Mouse (Mus musculus) liver, postnatal 0 days (tissue): ENCODE results near the gene Ppp1r16b. TPM values are rescaled to one million over a fixed set of nuclear protein-coding genes. Genes with fewer than 3 reads are reported as not detected.

Experiments used
- ATAC-seq: fragments of 200-750 bp; cut with Nextera tagmentation; 2 replicates; pipeline ENCODE4 v1.8.0; 2017; ENCODE audit warnings: mild to moderate bottlenecking, moderate library complexity
- DNase-seq: peaks from one replicate; pipeline ENCODE4 v3.0.0-alpha.2; 2016
- H3K27ac ChIP-seq: fragments of 300-500 bp; sonication (generic); 2 replicates; pipeline ENCODE4 v1.5.1; 2014; ENCODE audit warnings: antibody characterized with exemption, moderate library complexity, mild to moderate bottlenecking, low read depth
- H3K27me3 ChIP-seq: fragments of 300-500 bp; sonication (generic); 2 replicates; pipeline ENCODE4 v1.6.1; 2014; ENCODE audit warnings: low read length, control low read depth, mixed read lengths; ENCODE audit not compliant: insufficient read depth
- H3K36me3 ChIP-seq: fragments of 300-500 bp; sonication (generic); replicated peaks from 2 replicates; pipeline ENCODE4 v1.6.1; 2014; ENCODE audit warnings: mild to moderate bottlenecking, control low read depth, low read length, moderate library complexity, mixed read lengths; ENCODE audit not compliant: insufficient read depth
- H3K4me1 ChIP-seq: fragments of 300-500 bp; sonication (generic); 2 replicates; pipeline ENCODE4 v1.6.1; 2014; ENCODE audit warnings: antibody characterized with exemption, mild to moderate bottlenecking, control low read depth; ENCODE audit not compliant: insufficient read depth
- H3K4me2 ChIP-seq: fragments of 300-500 bp; sonication (generic); 2 replicates; pipeline ENCODE4 v1.6.1; 2014; ENCODE audit warnings: low read depth, mild to moderate bottlenecking, low read length, moderate library complexity, mixed read lengths
- H3K4me3 ChIP-seq: fragments of 300-500 bp; sonication (generic); 2 replicates; pipeline ENCODE4 v1.5.1; 2014; ENCODE audit warnings: low read depth, low read length
- H3K9ac ChIP-seq: fragments of 300-500 bp; sonication (generic); replicated peaks from 2 replicates; pipeline ENCODE4 v1.6.1; 2014; ENCODE audit warnings: mild to moderate bottlenecking, moderate library complexity
- H3K9me3 ChIP-seq: fragments of 300-500 bp; sonication (generic); 2 replicates; pipeline ENCODE4 v1.6.1; 2016; ENCODE audit warnings: mild to moderate bottlenecking, control low read depth, low read length, mixed read lengths
- CTCF ChIP-seq: sonication (generic); IDR thresholded peaks from 2 replicates; pipeline ENCODE4 v1.5.1; 2016; ENCODE audit warnings: antibody characterized with exemption, low read depth
- EP300 ChIP-seq: IDR thresholded peaks from 2 replicates; pipeline ENCODE4 v1.6.1; 2016; ENCODE audit warnings: antibody characterized with exemption, low read depth, mild to moderate bottlenecking
- WGBS: fragments of 180-500 bp; shearing (Covaris S2); extraction: QIAGEN DNeasy Blood & Tissue Kit; methylation state at CpG from one replicate; pipeline ENCODE4 v1.1.7; 2014; ENCODE audit not compliant: insufficient replicate concordance; 5-methylcytosine and 5-hydroxymethylcytosine counted together
- microRNA counts: library from miRNA; unstranded; fragments of <30 nt; microRNA quantifications from one replicate; lab custom pipeline; 2015
- microRNA-seq: library from miRNA; unstranded; fragments of <30 nt; microRNA quantifications from one replicate; pipeline ENCODE4, GENCODE M21; 2016
- polyA plus RNA-seq: library from polyadenylated mRNA; unstranded; fragments of >200 nt; fragmentation: Nextera tagmentation; extraction: Ambion mirVana; gene quantifications from 2 replicates; pipeline ENCODE4 v1.2.1, GENCODE M21; 2015

Ppp1r16b gene
- polyA plus RNA-seq, 1 experiment from 2014 or later: 2.9 TPM

DNA sequence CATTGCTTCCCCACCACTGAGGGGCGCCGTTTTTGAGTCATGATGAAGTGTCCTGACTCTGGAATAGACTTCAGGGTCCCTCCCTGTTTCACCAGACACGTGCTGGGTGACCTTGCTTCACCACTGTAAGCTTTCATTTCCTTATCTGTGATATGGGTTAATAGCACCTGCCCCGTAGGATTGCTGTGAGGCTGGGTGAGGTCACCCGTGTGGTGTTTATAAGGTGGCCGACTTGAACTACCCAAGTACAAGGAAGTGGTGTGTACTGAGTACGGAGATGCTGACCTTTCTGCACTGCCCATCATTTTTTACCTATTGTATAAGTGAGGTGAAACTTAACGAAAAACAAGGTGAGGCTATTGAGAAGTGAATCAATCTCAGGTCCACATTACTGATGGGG lies 138.4 kb downstream of the Ppp1r16b start:
- H3K9ac ChIP-seq: no peak overlapping the region
- DNase-seq: no peak
- no peaks in the 10 kb centered on the region for H3K27me3 ChIP-seq
- H3K4me2 ChIP-seq: no peak overlapping the region
- H3K9me3 ChIP-seq: no peaks in the 10 kb centered on the region
- TF ChIP-seq EP300 (no peak), CTCF (no peak)
- no peaks in the 10 kb centered on the region for H3K4me1 ChIP-seq
- no peak for ATAC-seq
- peaks cover 10% of the 10 kb centered on the region for H3K36me3 ChIP-seq
- 80% methylated on average over 8 of the region's 8 CpGs for WGBS
- no peak overlapping the region for H3K27ac ChIP-seq
- no peak overlapping the region for H3K4me3 ChIP-seq

- Histone ChIP-seq H3K4me2 (no peak overlapping the region), H3K27me3 (no peaks in the 10 kb centered on the region), H3K27ac (no peak overlapping the region), H3K36me3 (peaks cover 21% of the 10 kb centered on the region), H3K9ac (no peak overlapping the region), H3K9me3 (no peaks in the 10 kb centered on the region), H3K4me3 (no peak overlapping the region), H3K4me1 (no peaks in the 10 kb centered on the region)
- TF ChIP-seq CTCF (no peak), EP300 (no peak)
- DNase-seq: no peak
- ATAC-seq: no peak
Measured at GRCm38 (mm10) chr2:158815686-158816085, 150.5 kb downstream of the Ppp1r16b start.

MicroRNAs within 50 kb of the gene (microRNA counts, 519-probe panel; counts per million panel counts)
- microRNA mmu-miR-3474 (lab: Ali Mortazavi, UCI): not detected

Small RNA genes lying within 50 kb of the gene (microRNA-seq; reads per million reads assigned to microRNA genes)
- gene Gm26141: not detected
- 1.6 reads per million for gene Mir3474

Other genes with a start within 250 kb of the Ppp1r16b start
- gene Adig, start 162.8 kb upstream of the Ppp1r16b start, polyA plus RNA-seq: not detected in 2 replicates
- not detected in 2 replicates for gene Arhgap40, start 152.6 kb upstream of the Ppp1r16b start, polyA plus RNA-seq
- not detected in 2 replicates for gene Slc32a1, start 54.6 kb upstream of the Ppp1r16b start, polyA plus RNA-seq
- gene Actr5, start 40.5 kb upstream of the Ppp1r16b start, polyA plus RNA-seq: 2.8 and 3.1 TPM in 2 replicates
- gene Fam83d, start 102.7 kb downstream of the Ppp1r16b start, polyA plus RNA-seq: 5.0 and 5.7 TPM in 2 replicates
- 2.7 and 3.6 TPM in 2 replicates for gene Dhx35, start 129.4 kb downstream of the Ppp1r16b start, polyA plus RNA-seq